Mouse (Mus musculus): ENCODE measurements at regions not wholly inside any gene's neighbourhood (a gene's known extent, or its start where the extent isn't known, plus 50 kb on each side); places are given as distances from the start of the nearest gene placed in this dataset.
A peak's percentile ranks its signal among the peaks of the same experiment; 100 is the strongest.

DNA sequence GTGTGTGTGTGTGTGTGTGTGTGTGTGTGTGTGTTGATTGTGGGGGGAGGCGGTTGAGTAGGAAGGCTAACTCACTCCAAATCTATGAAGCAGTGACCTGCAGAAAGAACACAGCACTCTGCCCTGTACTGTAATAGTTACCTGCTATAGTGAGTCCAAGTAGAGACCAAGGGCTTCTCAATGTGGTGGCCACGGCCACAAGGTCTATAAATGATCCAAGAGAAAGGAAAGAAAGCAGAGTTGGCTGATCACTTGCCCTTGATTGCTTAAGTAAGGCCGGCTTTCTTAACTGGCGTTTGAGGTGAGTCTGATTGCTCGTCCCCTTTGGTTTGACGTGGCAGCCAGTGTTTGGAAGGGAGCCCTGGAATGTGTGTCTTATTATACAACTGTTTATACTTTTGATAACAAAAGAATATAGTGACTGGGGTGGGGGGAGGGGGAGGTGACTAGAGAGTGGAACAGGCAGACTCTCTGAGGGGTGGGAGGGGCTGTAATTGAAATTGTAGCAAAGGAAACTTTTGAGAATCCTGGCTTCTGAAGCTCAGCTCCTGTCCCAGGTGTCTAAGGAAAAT is 473.3 kb upstream of the Kif2a start:
- no peak for TF ChIP-seq GATA4 (IDR thresholded peaks at IDR 0.05; ENCODE audit: insufficient replicate concordance, low read length)

DNA sequence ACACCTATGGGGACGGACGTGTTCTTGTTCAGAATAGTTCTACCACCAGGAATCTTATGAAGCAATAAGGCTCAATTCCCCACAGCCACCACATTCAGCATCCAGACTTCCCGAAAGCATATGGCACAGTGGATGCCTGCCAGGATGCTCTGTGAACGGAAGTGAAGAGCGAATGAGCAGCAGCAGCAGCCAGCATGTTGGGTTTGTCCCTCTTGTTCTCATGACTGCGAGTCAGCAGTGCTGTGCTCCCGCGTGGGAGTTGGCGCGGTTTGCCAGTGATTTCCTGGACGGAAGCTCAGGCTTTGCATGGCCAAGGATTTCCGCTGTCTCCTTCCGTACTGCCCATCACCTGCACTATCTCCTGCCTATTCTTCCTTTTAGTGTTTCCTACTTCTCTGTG is 471.8 kb upstream of the Kif2a start:
- no peak; the same call in 1 of the 2 replicates for TF ChIP-seq GATA4 (IDR thresholded peaks at IDR 0.05; ENCODE audit: insufficient replicate concordance, low read length)

GRCm38 (mm10) chr13:107492448-107492847 is 470.5 kb upstream of the Kif2a start:
- TF ChIP-seq GATA4 (IDR thresholded peaks at IDR 0.05; ENCODE audit: insufficient replicate concordance, low read length): no peak

DNA sequence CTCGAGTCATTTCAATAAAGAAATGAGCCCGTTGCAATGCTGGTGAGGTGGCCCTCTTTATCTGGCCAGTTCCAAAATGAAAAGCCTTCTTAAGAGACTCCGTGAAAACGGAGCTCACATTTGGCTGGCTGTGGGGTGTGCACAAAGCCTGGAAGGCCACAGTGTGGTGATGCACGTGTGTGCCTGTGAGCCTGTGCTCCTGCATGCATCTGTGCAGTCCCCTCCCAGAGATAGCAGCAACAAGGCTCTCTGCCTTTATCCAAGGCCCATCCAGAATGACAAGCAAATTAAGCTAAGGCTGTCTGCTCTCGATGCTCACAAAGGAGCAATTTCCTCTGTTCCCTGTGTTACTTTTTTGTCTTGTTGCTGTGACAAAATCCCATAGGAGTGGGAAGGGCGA is 469.5 kb upstream of the Kif2a start:
- no peak for TF ChIP-seq GATA4 (IDR thresholded peaks at IDR 0.05; ENCODE audit: insufficient replicate concordance, low read length)

DNA sequence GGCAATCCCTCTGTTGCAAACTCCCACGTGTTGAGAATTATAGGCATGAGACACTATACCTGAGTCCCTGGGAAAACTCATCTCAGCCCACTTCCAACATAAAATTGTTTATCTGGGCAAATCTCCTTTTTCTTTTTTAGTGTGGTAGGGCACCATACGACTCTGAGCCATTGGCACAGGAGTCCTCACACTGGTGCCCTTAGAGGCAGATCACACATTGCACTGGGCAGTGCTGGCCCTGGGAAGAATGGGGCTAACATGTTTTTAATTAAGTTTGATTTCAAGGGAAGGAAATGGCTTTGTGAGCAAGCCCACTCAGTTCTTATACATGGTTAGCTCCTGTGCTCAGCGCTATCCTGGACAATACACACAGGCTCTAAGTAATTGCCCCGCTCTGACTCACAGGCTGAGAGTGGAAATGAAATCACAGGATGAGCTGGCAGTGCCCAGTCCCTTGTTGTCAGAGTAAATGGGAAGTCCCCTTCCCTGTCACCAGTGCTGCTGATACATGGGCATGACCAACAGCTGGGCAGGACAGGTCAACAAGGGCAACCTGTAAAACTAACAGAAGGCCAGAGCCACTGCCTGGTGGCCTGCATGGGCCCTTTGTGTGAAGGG is 463.6 kb upstream of the Kif2a start:
- TF ChIP-seq GATA4 (IDR thresholded peaks at IDR 0.05; ENCODE audit: insufficient replicate concordance, low read length): no peak

GRCm38 (mm10) chr13:107484630-107484998 is 462.7 kb upstream of the Kif2a start:
- TF ChIP-seq GATA4 (IDR thresholded peaks at IDR 0.05; ENCODE audit: insufficient replicate concordance, low read length): no peak

GRCm38 (mm10) chr13:107483967-107484629 is 462.2 kb upstream of the Kif2a start:
- no peak for TF ChIP-seq GATA4 (IDR thresholded peaks at IDR 0.05; ENCODE audit: insufficient replicate concordance, low read length)

DNA sequence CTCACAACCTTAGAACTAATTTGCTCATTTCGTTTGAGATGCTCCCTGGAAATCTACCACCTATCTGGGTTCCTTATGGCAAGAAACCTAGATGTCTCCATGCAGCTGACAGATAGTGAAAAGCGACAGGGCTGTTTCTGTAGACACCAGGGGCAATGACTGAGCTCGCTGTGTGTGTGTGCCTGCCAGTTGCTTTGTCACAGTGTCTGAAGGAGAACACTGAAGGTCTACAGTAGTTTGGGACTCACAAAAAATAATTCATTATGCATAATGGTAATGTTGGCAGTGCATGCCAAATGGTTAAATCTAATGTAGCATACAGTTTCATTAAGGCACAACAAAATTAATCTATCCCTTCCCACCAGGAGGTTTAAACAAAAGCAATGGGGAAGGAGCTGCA is 453.2 kb upstream of the Kif2a start:
- no peak for TF ChIP-seq GATA4 (IDR thresholded peaks at IDR 0.05; ENCODE audit: insufficient replicate concordance, low read length)

- peak; percentile 24; the same call in 1 of the 2 replicates for TF ChIP-seq GATA4 (IDR thresholded peaks at IDR 0.05; ENCODE audit: insufficient replicate concordance, low read length)
Measured at GRCm38 (mm10) chr13:107469491-107470276, 447.8 kb upstream of the Kif2a start.

- no peak for TF ChIP-seq GATA4 (IDR thresholded peaks at IDR 0.05; ENCODE audit: insufficient replicate concordance, low read length)
Measured at GRCm38 (mm10) chr13:107462791-107463190, 440.9 kb upstream of the Kif2a start.

- no peak for TF ChIP-seq GATA4 (IDR thresholded peaks at IDR 0.05; ENCODE audit: insufficient replicate concordance, low read length)
Measured at GRCm38 (mm10) chr13:107461048-107461912, 439.4 kb upstream of the Kif2a start.

GRCm38 (mm10) chr13:107458730-107459129 is 436.8 kb upstream of the Kif2a start:
- TF ChIP-seq GATA4 (IDR thresholded peaks at IDR 0.05; ENCODE audit: insufficient replicate concordance, low read length): peak; percentile 57; the same call in 1 of the 2 replicates

DNA sequence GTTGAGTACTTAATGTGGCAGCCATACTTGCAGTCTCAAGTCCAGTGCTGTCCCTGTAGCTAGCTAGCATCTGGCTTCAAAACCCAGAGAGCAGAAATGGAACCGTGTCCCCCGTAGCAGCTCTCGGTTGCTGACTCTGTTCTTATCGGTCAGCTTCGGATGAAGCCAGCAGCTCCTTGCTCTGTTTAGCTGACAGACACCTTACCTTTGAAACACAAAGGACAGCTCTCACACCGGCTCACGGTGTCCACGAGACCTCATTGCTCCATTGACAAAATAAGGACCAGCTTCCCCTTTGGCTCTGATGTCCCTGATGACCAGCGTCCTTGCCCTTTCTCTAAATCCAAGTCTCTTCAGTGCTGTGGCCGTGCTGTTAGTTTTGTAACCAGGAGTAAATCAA is 435.3 kb upstream of the Kif2a start:
- no peak for TF ChIP-seq GATA4 (IDR thresholded peaks at IDR 0.05; ENCODE audit: insufficient replicate concordance, low read length)

GRCm38 (mm10) chr13:107456394-107456793 is 434.5 kb upstream of the Kif2a start:
- TF ChIP-seq GATA4 (IDR thresholded peaks at IDR 0.05; ENCODE audit: insufficient replicate concordance, low read length): no peak
